Mouse (Mus musculus) spleen, postnatal 4 days (tissue): Measurements from ENCODE around the gene Nrxn1.

Experiments used
- DNase-seq, 2 experiments: peaks; one replicate each; pipeline ENCODE4 v3.0.0; 2022; ENCODE audit warnings: low spot score in 2 of 2

The Nrxn1 gene

GRCm38 (mm10) chr17:90654506-90654905 lies 438.4 kb downstream of the Nrxn1 start:
- DNase-seq, result no peak

- DNase-seq, result no peak
Observed at GRCm38 (mm10) chr17:90653347-90653746, 439.5 kb downstream of the Nrxn1 start.

DNA sequence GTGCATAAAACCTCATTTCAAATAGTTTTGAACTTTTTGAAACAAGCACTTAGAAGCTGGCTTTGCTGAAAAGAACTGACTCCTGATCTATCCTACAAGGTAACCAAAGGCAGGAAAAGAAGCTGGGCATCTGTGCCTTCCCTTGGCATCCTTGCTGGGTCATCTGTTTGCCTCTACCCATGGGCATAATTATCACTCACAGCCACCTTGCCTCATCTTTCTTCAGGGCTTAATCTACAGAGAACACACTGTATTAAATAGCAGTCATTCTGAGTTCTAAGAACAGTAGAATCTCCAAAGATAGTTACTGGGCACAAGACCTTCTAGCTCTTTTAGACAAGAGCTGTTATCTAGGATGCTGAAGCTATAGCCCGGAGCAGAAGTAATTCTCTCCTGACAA lies 442.6 kb downstream of the Nrxn1 start:
- no peak for DNase-seq

DNA sequence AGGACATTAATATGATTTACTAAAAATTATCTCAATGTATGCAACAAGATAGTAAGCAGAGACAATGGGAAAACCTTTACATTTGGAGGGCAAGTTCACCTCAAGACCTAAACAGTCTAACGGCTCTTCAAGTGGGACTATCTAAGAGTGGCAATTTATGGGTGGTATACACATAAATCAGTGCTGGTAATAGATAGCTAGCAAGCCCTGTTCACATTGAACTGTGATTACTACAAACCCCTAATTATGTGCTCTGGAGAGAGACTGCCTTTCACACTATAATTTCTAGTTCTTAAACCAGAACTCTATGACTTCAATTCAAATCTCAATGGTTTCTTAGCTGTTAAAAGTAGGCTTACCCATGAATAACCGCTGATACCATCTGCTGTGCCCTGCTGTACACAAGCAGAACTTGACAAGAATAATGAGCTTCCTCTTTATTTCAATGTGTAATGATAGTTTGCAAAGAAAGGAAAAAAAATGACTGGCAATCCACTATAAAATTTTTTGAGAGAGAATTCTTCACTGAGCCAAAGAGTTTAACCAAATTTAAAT lies 453.8 kb downstream of the Nrxn1 start:
- DNase-seq, result no peak

DNA sequence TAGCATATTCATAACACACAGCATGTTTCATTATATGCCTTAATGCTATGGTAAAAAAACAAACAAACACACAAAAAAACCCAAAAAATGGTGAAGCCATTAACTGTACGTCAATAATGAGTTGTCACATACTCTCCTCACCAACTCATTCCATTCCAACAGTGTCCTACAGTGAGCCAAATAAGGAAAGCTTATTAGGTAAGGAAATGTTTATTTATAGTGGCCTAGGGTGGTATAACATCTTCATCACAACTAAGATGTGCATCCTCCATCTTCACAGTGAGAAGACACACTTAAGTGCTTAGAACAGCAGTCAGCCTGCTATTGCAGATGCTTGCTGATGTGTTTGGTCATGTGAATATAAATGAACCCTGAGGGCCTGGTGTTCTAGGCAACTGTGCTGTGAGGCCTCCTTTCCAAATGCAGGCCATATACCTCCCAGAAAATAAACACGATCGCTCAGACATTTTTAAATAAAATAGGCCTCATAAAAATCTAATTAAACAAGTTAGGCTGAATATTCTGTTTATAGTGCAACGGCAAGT lies 454.6 kb downstream of the Nrxn1 start:
- no peak for DNase-seq

- DNase-seq, result no peak
Observed at GRCm38 (mm10) chr17:90631371-90631770, 461.5 kb downstream of the Nrxn1 start.

DNA sequence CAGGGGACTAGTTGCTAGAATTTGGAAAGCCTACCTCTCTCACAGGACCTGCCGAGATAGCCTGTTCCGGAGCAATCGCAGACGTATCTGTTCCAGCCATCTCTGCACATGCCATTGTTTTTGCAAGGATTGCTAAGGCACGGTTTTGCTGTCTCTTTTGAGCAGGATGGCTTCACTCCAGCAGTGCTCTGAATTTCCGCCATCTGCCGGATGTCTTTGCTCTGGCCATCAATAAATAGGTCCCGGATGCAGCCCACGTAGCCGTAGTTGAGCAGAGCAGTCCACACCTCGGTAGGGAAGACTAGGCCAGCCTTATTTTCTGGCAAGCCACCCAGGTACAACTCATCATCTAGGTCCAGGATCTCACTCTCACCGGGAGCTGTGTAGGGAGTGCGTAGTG lies 463.0 kb downstream of the Nrxn1 start:
- no peak for DNase-seq

- DNase-seq, result no peak
Observed at GRCm38 (mm10) chr17:90628469-90628868, 464.4 kb downstream of the Nrxn1 start.

DNA sequence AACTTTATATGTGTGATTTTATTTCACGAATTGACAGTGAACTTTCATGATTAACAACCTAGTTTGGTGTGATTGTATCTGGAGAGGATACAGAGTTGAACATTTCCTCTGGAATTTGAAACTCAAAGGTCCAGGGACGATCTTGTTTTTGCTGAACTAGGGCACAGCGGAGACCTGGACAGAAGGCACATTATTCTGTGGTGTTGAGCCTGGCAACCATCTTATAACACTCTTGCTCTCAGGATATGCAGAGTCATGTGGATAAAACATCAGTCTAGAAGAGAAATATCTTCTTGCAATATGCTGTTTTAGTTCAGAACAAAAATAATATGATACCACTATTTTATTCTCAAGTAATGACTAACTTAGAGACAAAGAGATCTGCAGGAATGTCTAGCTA lies 464.9 kb downstream of the Nrxn1 start:
- DNase-seq, result no peak

GRCm38 (mm10) chr17:90627395-90627794 lies 465.5 kb downstream of the Nrxn1 start:
- DNase-seq, result no peak

DNA sequence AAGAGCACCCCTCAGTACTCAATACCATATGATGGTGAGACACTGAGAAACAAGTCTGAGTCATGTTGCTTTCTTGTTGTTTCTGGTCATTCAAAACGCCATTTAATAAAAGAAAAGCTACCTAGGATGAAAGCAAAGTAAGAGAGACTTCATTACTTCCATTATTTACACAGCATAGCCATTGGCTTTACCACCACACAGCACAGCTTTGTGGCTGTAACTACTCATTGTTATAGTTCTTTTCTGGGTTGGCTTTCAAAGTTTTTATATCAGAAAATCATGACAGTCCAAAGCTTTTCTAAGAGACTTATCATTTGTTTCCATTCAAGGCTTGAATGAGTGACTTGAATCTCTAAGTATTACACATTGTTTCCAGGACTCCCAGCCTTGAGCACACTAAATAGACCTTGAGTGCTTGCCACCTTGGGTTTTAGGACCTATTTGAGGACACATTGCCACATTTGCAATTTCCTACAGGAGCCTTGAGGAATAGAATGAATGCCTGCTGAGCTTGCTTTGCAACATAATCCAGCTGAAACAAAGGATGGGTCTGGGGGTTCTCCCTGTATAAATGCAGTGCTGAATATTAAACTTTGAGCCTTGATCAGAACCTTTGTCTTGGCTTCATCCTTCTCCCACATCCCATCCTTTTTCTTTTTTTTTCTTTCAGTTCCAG lies 468.1 kb downstream of the Nrxn1 start:
- DNase-seq, result no peak

DNA sequence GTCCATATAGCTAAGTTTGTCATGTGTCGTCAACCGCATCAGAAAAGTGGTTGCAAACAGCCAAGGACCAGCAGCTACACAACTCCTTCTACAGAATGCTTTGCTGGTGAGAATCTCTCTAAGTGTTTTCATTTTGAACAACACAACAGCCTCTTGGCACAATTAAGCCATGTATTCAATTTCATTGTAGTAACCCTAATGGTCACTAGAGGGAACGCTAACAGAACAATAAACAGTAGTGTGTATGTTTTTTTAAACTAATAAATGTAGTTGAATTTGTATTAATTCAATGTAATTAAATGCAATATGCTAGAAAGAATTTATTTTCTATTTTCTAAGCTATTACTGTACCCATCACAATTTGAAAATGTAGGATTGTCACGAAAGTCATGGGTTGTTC lies 471.0 kb downstream of the Nrxn1 start:
- DNase-seq, result no peak

- no peak for DNase-seq
Observed at GRCm38 (mm10) chr17:90615019-90615418, 477.9 kb downstream of the Nrxn1 start.

GRCm38 (mm10) chr17:90607427-90607806 lies 485.5 kb downstream of the Nrxn1 start:
- no peak for DNase-seq

- no peak for DNase-seq
Observed at GRCm38 (mm10) chr17:90606718-90607426, 486.0 kb downstream of the Nrxn1 start.

- no peak for DNase-seq
Observed at GRCm38 (mm10) chr17:90599570-90600524, 493.0 kb downstream of the Nrxn1 start.

DNA sequence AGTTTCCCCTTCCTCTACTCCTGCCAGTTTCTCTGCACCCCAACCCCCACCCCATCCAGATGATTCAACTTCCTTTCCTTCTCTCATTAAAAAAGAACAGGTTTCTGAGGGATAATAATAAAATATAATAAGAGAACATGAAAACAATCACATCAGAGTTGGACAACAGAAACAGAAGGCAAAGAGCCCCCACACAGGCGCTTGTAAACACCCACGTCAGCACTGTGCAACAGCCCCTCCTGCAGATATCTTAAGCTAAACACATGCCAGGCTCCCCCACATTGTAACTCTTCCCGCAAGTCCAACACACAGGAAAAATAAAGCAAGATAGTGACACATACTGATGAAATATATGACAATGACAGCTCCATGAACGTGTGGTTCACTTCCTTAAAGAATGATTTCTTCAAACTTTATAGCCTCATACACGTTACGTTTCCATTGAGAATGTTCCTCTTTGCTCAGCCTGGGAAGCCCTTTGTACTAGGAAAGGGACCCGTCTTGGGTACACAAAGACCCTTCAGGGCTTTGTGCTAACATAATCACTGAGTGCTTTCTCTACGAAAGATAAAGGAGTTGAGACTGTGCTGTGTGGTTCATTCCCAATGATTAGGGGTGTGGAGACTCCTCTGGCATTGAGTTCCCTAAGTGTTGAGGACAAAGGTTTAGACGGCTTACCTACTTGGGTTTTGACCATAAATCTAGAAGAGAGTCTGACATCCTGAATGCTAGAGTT lies 497.9 kb downstream of the Nrxn1 start:
- DNase-seq, result no peak

GRCm38 (mm10) chr17:90586891-90587290 lies 506.0 kb downstream of the Nrxn1 start:
- DNase-seq, result no peak

GRCm38 (mm10) chr17:90584666-90585195 lies 508.1 kb downstream of the Nrxn1 start:
- no peak for DNase-seq

DNA sequence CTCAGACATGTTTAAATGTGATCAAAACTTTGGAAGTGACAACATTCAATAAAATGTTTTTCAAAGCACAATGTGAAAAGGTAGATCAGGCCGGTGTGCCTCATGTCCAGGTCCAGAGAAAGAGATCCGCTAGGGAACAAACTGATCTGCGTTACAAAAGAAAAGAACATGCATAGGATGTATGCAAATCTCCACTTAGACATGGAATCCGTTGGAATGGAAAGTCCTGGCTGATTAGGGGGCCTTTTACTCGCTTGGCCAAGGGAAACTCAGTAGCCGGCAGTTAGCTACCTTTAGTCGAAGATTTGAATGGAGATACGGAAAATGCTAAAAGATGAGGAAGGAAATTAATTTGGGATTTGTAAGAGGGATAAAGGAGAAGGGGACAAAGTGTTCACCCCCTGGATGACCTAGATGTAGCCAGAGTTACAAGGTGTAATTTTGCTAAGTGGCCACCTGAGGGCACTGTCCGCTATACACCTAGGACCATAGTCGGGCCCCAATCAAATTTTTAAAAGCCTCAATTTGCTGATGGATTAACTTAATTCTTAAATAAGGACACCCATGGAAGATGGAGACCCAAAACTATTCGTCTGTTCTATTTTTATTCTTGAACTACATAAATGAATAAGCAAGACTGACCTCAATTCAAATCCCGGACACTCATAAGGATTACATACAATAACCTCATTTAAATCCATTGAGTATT lies 508.9 kb downstream of the Nrxn1 start:
- no peak for DNase-seq
